Mouse (Mus musculus) ES-E14 (cell line): ENCODE data around the gene Adprhl1.

ENCODE experiments used
- HCFC1 ChIP-seq: IDR thresholded peaks from 2 replicates; pipeline ENCODE4 v1.6.1; 2012; ENCODE audit warnings: low read length, inconsistent platforms, borderline replicate concordance; ENCODE audit not compliant: insufficient read depth
- MAFK ChIP-seq: IDR thresholded peaks from 2 replicates; pipeline ENCODE4 v1.6.1; 2014; ENCODE audit warnings: mild to moderate bottlenecking, low read depth, low read length, inconsistent platforms; ENCODE audit not compliant: insufficient read depth
- ZC3H11A ChIP-seq: IDR thresholded peaks from 2 replicates; pipeline ENCODE4 v1.6.1; 2012; ENCODE audit warnings: low read depth, mild to moderate bottlenecking, inconsistent platforms, low read length, borderline replicate concordance
- ZNF384 ChIP-seq: IDR thresholded peaks from 2 replicates; pipeline ENCODE4 v1.6.1; 2012; ENCODE audit warnings: low read depth, low read length, inconsistent platforms

- no peak for TF ChIP-seq MAFK
- TF ChIP-seq ZC3H11A = no peak
- TF ChIP-seq ZNF384 = no peak
- TF ChIP-seq HCFC1 = no peak
Observed at GRCm38 (mm10) chr8:13227184-13227583, 26.8 kb downstream of the Adprhl1 start.
